Mouse (Mus musculus): ENCODE data around the gene Ckmt2. TPM values are rescaled to one million over a fixed set of nuclear protein-coding genes. Genes with fewer than 3 reads are reported as not detected.
A peak's percentile ranks its signal among the peaks of the same experiment; 100 is the strongest.

The Ckmt2 gene
- total and polyA plus RNA-seq, 3 experiments, result 2,250 to 2,602 (median 2,389) TPM

DNA sequence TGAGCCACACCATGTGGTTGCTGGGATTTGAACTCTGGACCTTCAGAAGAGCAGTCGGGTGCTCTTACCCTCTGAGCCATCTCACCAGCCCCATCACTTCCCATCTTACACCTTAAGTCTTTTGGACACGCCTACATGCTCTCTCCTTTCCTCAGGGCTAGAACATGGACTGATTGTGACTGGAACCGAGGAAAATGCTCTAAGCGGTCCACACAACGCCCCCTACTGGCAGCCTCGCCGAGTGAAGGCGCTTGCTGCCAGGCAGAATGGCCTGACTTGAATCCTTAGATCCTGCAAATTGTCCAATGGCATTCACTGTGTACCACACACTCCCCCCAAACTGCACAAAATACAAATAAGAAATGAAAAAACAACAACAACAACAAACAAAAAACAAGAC is 19.3 kb downstream of the Ckmt2 start:
- Histone ChIP-seq H3K27ac (no peak overlapping the region), H3K27me3 (ENCODE audit: control insufficient read depth, insufficient read depth, low read length) (no peaks in the 10 kb centered on the region), H3K4me1 (ENCODE audit: control insufficient read depth, insufficient read depth, low read length) (no peaks in the 10 kb centered on the region), H3K79me2 (replicated peaks; ENCODE audit: control insufficient read depth, insufficient read depth, low read length) (no peaks in the 10 kb centered on the region), H3K4me3 (no peak overlapping the region), H3K9ac (ENCODE audit: low read depth, low read length) (no peak overlapping the region), H3K36me3 (ENCODE audit: control insufficient read depth, insufficient read depth, low read length) (peaks cover 6% of the 10 kb centered on the region)
- no peak for DNase-seq
- intact Hi-C loops (cut with DNase I), result no loop called here
- WGBS, result 64% methylated on average over 8 of the region's 8 CpGs
- no peak for TF ChIP-seq POLR2A (IDR thresholded peaks at IDR 0.05; ENCODE audit: insufficient read depth, low read depth, low read length)
- TF ChIP-seq CTCF (IDR thresholded peaks at IDR 0.05), result peak; percentile 42

DNA sequence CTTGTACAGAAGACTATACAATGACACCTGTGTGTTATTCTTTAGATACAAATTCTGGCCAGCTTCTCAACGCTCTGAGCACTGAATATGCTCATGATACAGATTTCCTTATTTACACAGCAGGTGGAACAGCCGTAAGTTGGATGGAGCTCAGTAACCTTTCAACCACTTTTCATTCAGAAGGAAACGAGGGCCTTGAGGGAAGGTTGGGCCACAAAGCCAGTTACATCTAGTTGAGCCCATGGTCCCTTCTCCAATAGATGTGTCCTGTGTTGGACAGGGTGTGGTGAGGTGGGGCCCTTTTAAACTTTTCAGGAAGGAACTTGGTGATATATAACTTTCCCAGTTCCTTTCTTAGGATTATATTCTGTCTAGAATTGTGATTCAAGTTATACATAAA is 22.3 kb downstream of the Ckmt2 start:
- TF ChIP-seq CTCF (IDR thresholded peaks at IDR 0.05) (no peak), EP300 (IDR thresholded peaks at IDR 0.05; ENCODE audit: insufficient read depth, low read depth, low read length) (no peak), POLR2A (IDR thresholded peaks at IDR 0.05; ENCODE audit: insufficient read depth, low read depth, low read length) (no peak)
- Histone ChIP-seq H3K27me3 (ENCODE audit: control insufficient read depth, insufficient read depth, low read length) (no peaks in the 10 kb centered on the region), H3K79me2 (replicated peaks; ENCODE audit: control insufficient read depth, insufficient read depth, low read length) (no peaks in the 10 kb centered on the region), H3K4me1 (ENCODE audit: control insufficient read depth, insufficient read depth, low read length) (no peaks in the 10 kb centered on the region), H3K4me3 (no peak overlapping the region), H3K36me3 (ENCODE audit: control insufficient read depth, insufficient read depth, low read length) (no peaks in the 10 kb centered on the region; the same call in 1 of the 2 replicates), H3K27ac (no peak overlapping the region), H3K9ac (ENCODE audit: low read depth, low read length) (no peak overlapping the region)
- intact Hi-C loops (cut with DNase I), result loop anchor here (5.0 kb wide), 1 partner anchor 47 kb away; the partner anchor contains the start of gene Zcchc9
- WGBS, result 70% methylated on average over 3 of the region's 3 CpGs
- DNase-seq, result no peak

GRCm38 (mm10) chr13:91827876-91828275 is 48.8 kb downstream of the Ckmt2 start:
- H3K4me3 ChIP-seq, result no peak overlapping the region
- no peaks in the 10 kb centered on the region for H3K27me3 ChIP-seq (ENCODE audit: control insufficient read depth, insufficient read depth, low read length)
- DNase-seq, result no peak
- no peak overlapping the region for H3K27ac ChIP-seq
- TF ChIP-seq CTCF (IDR thresholded peaks at IDR 0.05) (no peak), POLR2A (IDR thresholded peaks at IDR 0.05; ENCODE audit: insufficient read depth, low read depth, low read length) (no peak), EP300 (IDR thresholded peaks at IDR 0.05; ENCODE audit: insufficient read depth, low read depth, low read length) (no peak)
- no peaks in the 10 kb centered on the region for H3K79me2 ChIP-seq (replicated peaks; ENCODE audit: control insufficient read depth, insufficient read depth, low read length)
- intact Hi-C loops (cut with DNase I), result no loop called here
- H3K4me1 ChIP-seq (ENCODE audit: control insufficient read depth, insufficient read depth, low read length), result peaks cover 6% of the 10 kb centered on the region
- peaks cover 2% of the 10 kb centered on the region; the same call in 1 of the 2 replicates for H3K36me3 ChIP-seq (ENCODE audit: control insufficient read depth, insufficient read depth, low read length)
- no peak overlapping the region for H3K9ac ChIP-seq (ENCODE audit: low read depth, low read length)

DNA sequence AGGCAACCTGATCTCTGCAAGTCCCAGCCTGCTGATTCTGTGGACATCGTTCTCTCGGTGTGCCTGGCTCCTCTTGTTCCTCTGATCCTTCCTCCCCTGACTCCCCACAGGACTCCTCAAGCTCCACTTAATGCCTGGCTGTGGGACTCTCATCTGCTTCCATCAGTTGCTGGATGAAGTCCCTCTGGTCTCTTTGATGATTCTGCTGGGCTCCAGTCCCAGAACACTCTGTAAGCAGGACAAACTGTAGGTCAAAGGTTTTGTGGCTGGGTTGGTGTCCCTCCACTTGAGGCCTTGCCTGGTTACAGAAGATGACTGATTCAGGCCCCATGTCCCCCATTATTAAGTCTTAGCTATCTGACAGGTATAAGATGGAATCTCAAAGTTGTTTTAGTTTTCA is 50.6 kb downstream of the Ckmt2 start:
- peak; percentile 26 to 44 for DNase-seq

DNA sequence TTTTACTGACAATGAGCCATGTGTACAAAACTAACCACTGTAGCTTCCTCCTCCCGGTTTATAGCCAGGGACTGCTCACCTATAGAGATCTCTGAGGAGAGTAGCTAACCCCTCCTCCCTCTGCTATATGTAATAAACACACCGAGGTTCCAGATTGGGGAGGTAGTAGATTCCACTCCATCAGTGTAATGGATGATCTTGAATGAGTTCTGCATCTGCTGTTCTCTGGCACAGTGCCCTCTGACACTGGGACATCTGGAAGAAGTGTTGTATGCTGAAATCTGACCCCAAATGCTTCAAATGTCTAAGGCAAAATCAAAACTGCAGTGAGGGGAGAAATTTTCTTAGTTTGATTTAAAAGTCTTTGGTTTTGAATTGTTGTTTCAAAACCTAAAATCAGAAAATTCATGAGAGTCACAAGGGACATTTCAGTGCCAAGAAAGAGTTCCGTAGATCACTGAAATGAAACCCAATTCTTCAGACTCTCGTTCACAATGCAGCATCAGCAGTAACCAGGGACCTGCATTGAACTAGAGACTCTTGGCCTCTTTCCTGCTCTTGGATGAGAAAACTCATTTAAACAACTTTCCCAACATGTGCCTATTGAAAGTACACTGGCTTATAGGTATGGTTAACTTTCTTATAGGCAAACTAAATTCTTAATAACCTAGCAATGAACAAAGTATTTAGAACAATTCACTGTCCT is 51.7 kb downstream of the Ckmt2 start:
- peaks cover 2% of the 10 kb centered on the region; the same call in 1 of the 2 replicates for H3K36me3 ChIP-seq (ENCODE audit: control insufficient read depth, insufficient read depth, low read length)
- peaks cover 6% of the 10 kb centered on the region for H3K4me1 ChIP-seq (ENCODE audit: control insufficient read depth, insufficient read depth, low read length)
- H3K4me3 ChIP-seq, result no peak overlapping the region
- no peak for TF ChIP-seq POLR2A (IDR thresholded peaks at IDR 0.05; ENCODE audit: insufficient read depth, low read depth, low read length)
- WGBS, result 32% methylated on average over 4 of the region's 4 CpGs
- intact Hi-C loops (cut with DNase I), result no loop called here
- no peak overlapping the region for H3K27ac ChIP-seq
- no peaks in the 10 kb centered on the region for H3K79me2 ChIP-seq (replicated peaks; ENCODE audit: control insufficient read depth, insufficient read depth, low read length)
- H3K27me3 ChIP-seq (ENCODE audit: control insufficient read depth, insufficient read depth, low read length), result no peaks in the 10 kb centered on the region
- no peak overlapping the region for H3K9ac ChIP-seq (ENCODE audit: low read depth, low read length)
- peak; percentile 31 for DNase-seq

More for the DNA sequence above, 50.6 kb downstream of the Ckmt2 start:
- 64% methylated on average over 2 of the region's 2 CpGs for WGBS
- H3K36me3 ChIP-seq (ENCODE audit: control insufficient read depth, insufficient read depth, low read length), result peaks cover 2% of the 10 kb centered on the region; the same call in 1 of the 2 replicates
- peaks cover 6% of the 10 kb centered on the region for H3K4me1 ChIP-seq (ENCODE audit: control insufficient read depth, insufficient read depth, low read length)
- H3K27ac ChIP-seq, result peak overlapping the region; percentile 44
- no peaks in the 10 kb centered on the region for H3K79me2 ChIP-seq (replicated peaks; ENCODE audit: control insufficient read depth, insufficient read depth, low read length)
- TF ChIP-seq EP300 (IDR thresholded peaks at IDR 0.05; ENCODE audit: insufficient read depth, low read depth, low read length) (no peak), POLR2A (IDR thresholded peaks at IDR 0.05; ENCODE audit: insufficient read depth, low read depth, low read length) (no peak), CTCF (IDR thresholded peaks at IDR 0.05) (no peak)
- no peaks in the 10 kb centered on the region for H3K27me3 ChIP-seq (ENCODE audit: control insufficient read depth, insufficient read depth, low read length)
- H3K4me3 ChIP-seq, result no peak overlapping the region
- intact Hi-C loops (cut with DNase I), result no loop called here
- no peak overlapping the region for H3K9ac ChIP-seq (ENCODE audit: low read depth, low read length)

- H3K79me2 ChIP-seq (replicated peaks; ENCODE audit: control insufficient read depth, insufficient read depth, low read length), result no peaks in the 10 kb centered on the region
- 78% methylated on average over 6 of the region's 6 CpGs for WGBS
- H3K4me3 ChIP-seq, result no peak overlapping the region
- no peak overlapping the region for H3K9ac ChIP-seq (ENCODE audit: low read depth, low read length)
- intact Hi-C loops (cut with DNase I), result no loop called here
- H3K27ac ChIP-seq, result no peak overlapping the region
- TF ChIP-seq EP300 (IDR thresholded peaks at IDR 0.05; ENCODE audit: insufficient read depth, low read depth, low read length) (no peak), CTCF (IDR thresholded peaks at IDR 0.05) (no peak), POLR2A (IDR thresholded peaks at IDR 0.05; ENCODE audit: insufficient read depth, low read depth, low read length) (no peak)
- H3K36me3 ChIP-seq (ENCODE audit: control insufficient read depth, insufficient read depth, low read length), result peaks cover 2% of the 10 kb centered on the region; the same call in 1 of the 2 replicates
- no peak for DNase-seq
- peaks cover 6% of the 10 kb centered on the region for H3K4me1 ChIP-seq (ENCODE audit: control insufficient read depth, insufficient read depth, low read length)
- H3K27me3 ChIP-seq (ENCODE audit: control insufficient read depth, insufficient read depth, low read length), result no peaks in the 10 kb centered on the region
Observed at GRCm38 (mm10) chr13:91823735-91824134, 53.0 kb downstream of the Ckmt2 start.
